In the genomic region with DNA sequence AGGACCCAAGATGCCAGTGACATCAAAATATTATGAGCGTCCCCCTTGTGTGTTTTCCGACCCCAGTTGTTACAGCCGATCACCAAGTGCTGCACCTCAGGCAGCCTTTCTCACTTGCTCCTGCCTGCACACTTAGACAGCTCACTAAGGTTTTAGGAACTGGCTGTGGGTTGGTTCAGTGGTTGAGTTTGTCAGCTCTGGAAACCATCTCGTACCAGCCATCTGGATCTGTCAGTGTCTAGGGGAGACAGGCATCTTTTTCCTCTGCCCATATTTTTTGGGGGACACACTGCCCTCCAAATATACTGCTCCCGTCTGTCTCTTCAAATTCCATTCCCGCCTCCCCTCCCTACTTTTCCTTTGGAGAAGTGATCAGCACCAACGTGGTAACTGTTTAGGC, we compare ENCODE assay signal across 15 mouse cellular contexts.
"Had no signal": no experiment of that assay in that cellular context is flagged by ENCODE, and none has a peak within 500 bp of the region (broad histone marks: within the 10 kb centered on the region; RNA-seq: fewer than 3 reads in every experiment).

No protein-coding gene starts in this region.

- H3K27me3 ChIP-seq: neural tube, embryonic 15.5 days; stomach, embryonic 15.5 days had no signal

- H3K9me3 ChIP-seq: neural tube, embryonic 15.5 days; stomach, embryonic 15.5 days had no signal

- H3K9ac ChIP-seq: neural tube, embryonic 15.5 days; stomach, embryonic 15.5 days had no signal

- DNase-seq: retina, postnatal 1 day; right cerebral cortex, adult 18-20 months; right cerebral cortex, postnatal 14 days; right cerebral cortex, postnatal 25 days; right cerebral cortex, postnatal 4 days; spleen, adult 18-20 months; thymus, adult 18-20 months; thymus, adult 2 months; thymus, postnatal 14 days; thymus, postnatal 25 days; thymus, postnatal 36 days; thymus, postnatal 4 days had no signal

- H3K4me2 ChIP-seq: neural tube, embryonic 15.5 days; stomach, embryonic 15.5 days had no signal

- H3K27ac ChIP-seq: neural tube, embryonic 15.5 days; stomach, embryonic 15.5 days; stomach, postnatal 0 days had no signal

- H3K4me3 ChIP-seq: neural tube, embryonic 15.5 days; stomach, embryonic 15.5 days had no signal

- H3K36me3 ChIP-seq: neural tube, embryonic 15.5 days; stomach, embryonic 15.5 days had no signal

- H3K4me1 ChIP-seq: neural tube, embryonic 15.5 days; stomach, embryonic 15.5 days had no signal
